Mouse (Mus musculus) kidney, adult 2 months (tissue): ENCODE measurements around the gene Jade2. TPM values are rescaled to one million over a fixed set of nuclear protein-coding genes. Genes with fewer than 3 reads are reported as not detected.
A peak's percentile ranks its signal among the peaks of the same experiment; 100 is the strongest.
"Not testable (repeated sequence)": the region's sequence is repeated elsewhere in the genome, so short reads cannot be mapped to it uniquely, and the experiment has no call there.

Experiments
- DNase-seq: peaks from one replicate; pipeline ENCODE4 v3.0.0; 2021
- H3K27ac ChIP-seq: fragments of 200-500 bp; 2 replicates; pipeline ENCODE4 v1.5.1; 2012; ENCODE audit warnings: low read depth, low read length, control low read depth, inconsistent platforms; ENCODE audit not compliant: insufficient read depth
- H3K27me3 ChIP-seq: fragments of 200-500 bp; replicated peaks from 2 replicates; pipeline ENCODE4 v1.6.1; 2012; ENCODE audit warnings: mild to moderate bottlenecking, moderate library complexity, low read length, inconsistent platforms; ENCODE audit not compliant: control insufficient read depth, insufficient read depth
- H3K36me3 ChIP-seq: fragments of 200-500 bp; 2 replicates; pipeline ENCODE4 v1.6.1; 2012; ENCODE audit warnings: mild to moderate bottlenecking, moderate library complexity, low read length, inconsistent platforms; ENCODE audit not compliant: control insufficient read depth, insufficient read depth
- H3K4me1 ChIP-seq: fragments of 200-500 bp; 2 replicates; pipeline ENCODE4 v1.6.1; 2011; ENCODE audit warnings: low read length; ENCODE audit not compliant: control insufficient read depth, insufficient read depth
- H3K4me3 ChIP-seq: fragments of 200-500 bp; 2 replicates; pipeline ENCODE4 v1.5.1; 2011; ENCODE audit warnings: mild to moderate bottlenecking, low read depth, low read length, control low read depth; ENCODE audit not compliant: insufficient read depth
- CTCF ChIP-seq: fragments of 200-500 bp; conservative IDR thresholded peaks from 2 replicates; pipeline ENCODE4 v1.5.1; 2011; ENCODE audit warnings: low read depth, mild to moderate bottlenecking, control low read depth, low read length, moderate library complexity, mixed read lengths; ENCODE audit not compliant: insufficient read depth, insufficient read length
- POLR2A ChIP-seq: fragments of 200-500 bp; IDR thresholded peaks from one replicate; pipeline ENCODE4 v1.6.1; 2011; ENCODE audit warnings: low read depth, low read length, control low read depth
- WGBS: fragments of 180-500 bp; shearing (Covaris S2); methylation state at CpG from one replicate; pipeline ENCODE4 v1.1.7; 2018; 5-methylcytosine and 5-hydroxymethylcytosine counted together
- polyA plus RNA-seq: library from polyadenylated mRNA; depleted of rRNA; stranded (reverse); fragments of >200 nt; gene quantifications from 2 replicates; pipeline ENCODE4 v1.2.3, GENCODE M21; 2012

Jade2 gene
- polyA plus RNA-seq, 1 experiment, result 13.4 TPM

DNA sequence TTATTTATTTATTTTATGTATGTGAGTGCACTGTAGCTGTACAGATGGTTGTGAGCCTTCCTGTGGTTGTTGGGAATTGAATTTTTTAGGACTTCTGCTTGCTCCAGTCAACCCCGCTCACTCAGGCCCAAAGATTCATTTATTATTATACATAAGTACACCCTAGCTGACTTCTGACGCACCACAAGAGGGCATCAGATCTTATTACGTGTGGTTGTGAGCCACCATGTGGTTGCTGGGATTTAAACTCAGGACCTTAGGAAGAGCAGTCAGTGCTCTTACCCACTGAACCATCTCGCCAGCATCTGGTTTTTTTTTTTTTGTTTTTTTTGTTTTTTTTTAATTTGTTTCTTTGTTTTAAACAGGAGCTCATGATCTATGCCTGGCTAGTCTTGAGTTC lies 67.7 kb downstream of the Jade2 start:
- TF ChIP-seq CTCF, result 0 out of 2 replicates have a peak, but pooled peaks have one; percentile 12

DNA sequence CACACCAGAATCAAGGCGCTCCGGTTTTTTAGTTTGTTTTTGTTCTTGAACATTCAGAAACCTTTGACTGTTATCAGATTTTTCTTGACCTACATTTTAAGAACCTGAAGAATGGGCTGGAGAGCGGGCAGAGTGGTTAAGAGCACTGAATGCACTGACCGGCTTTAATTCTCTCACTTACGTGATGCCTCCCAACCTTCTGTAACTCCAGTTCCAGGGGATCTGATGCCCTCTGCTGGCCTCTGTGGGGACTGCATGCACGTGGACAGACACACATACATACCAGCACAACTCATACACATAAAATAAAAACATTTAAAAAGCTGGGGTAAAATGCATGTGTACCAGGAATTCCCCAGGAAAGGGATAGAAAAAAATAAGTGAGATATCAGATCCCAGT lies 71.5 kb downstream of the Jade2 start:
- no peak overlapping the region for H3K27ac ChIP-seq
- H3K4me1 ChIP-seq, result no peaks in the 10 kb centered on the region
- DNase-seq, result peak; percentile 66
- no peak overlapping the region for H3K4me3 ChIP-seq
- H3K36me3 ChIP-seq, result peaks cover 5% of the 10 kb centered on the region
- 91% methylated on average over 6 of the region's 6 CpGs for WGBS
- TF ChIP-seq CTCF (peak; percentile 75), POLR2A (no peak)
- no peaks in the 10 kb centered on the region for H3K27me3 ChIP-seq

More for the DNA sequence above, 67.7 kb downstream of the Jade2 start:
- H3K4me3 ChIP-seq, H3K27me3 ChIP-seq, DNase-seq, H3K4me1 ChIP-seq, H3K27ac ChIP-seq, H3K36me3 ChIP-seq: not testable (repeated sequence)
- WGBS, result 92% methylated on average over 4 of the region's 4 CpGs

DNA sequence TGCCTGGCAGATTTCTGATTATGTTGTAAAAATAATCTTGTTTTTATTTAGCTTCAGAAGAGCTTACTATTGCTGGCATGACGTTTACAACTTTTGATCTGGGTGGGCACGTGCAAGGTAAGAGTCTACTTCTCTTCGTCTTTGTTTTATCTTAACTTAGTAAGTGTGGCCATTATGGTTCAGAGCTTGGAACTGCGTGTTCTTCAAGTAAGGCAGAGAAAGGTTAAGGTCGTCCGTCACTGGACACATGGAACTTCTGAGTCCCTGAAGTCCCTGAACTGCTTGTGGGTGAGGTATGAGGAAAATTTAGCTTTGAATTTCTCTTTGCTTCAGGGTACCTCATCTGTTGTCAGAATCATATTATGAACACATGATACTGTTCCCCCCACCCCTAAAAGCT lies 74.7 kb downstream of the Jade2 start:
- Histone ChIP-seq H3K4me3 (no peak overlapping the region), H3K4me1 (no peaks in the 10 kb centered on the region), H3K36me3 (peaks cover 3% of the 10 kb centered on the region), H3K27ac (no peak overlapping the region), H3K27me3 (no peaks in the 10 kb centered on the region)
- no peak for DNase-seq
- no peak for TF ChIP-seq CTCF
- TF ChIP-seq POLR2A, result no peak
- 88% methylated on average over 6 of the region's 6 CpGs for WGBS

DNA sequence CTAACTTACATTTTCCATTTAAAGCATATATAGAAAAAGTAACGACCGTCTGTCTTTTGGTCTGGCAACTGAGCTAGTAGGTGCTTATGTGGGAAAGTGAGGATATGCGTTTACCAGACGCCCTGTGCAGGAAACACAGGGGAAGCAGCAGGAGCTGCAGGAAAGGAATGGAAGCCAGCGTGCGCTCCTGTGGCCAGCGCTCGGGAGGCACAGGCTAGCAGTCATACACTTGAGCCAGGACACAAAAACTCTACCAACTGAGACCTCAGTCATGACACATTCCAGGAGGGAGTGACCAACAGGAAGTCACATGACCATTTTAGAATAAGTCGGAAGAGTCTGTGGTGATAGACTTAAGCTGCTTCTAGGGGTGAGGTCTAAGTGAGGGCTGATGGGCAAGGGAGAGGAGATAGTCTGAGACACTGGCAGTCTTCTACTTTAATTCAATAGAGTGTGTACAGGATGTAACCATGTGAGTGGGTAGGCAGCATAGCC lies 76.6 kb downstream of the Jade2 start:
- no peak for DNase-seq
- Histone ChIP-seq H3K4me1 (no peaks in the 10 kb centered on the region), H3K4me3 (no peak overlapping the region), H3K27me3 (no peaks in the 10 kb centered on the region), H3K27ac (no peak overlapping the region), H3K36me3 (peaks cover 2% of the 10 kb centered on the region)
- WGBS, result 80% methylated on average over 9 of the region's 9 CpGs
- TF ChIP-seq POLR2A, result no peak
- no peak for TF ChIP-seq CTCF

DNA sequence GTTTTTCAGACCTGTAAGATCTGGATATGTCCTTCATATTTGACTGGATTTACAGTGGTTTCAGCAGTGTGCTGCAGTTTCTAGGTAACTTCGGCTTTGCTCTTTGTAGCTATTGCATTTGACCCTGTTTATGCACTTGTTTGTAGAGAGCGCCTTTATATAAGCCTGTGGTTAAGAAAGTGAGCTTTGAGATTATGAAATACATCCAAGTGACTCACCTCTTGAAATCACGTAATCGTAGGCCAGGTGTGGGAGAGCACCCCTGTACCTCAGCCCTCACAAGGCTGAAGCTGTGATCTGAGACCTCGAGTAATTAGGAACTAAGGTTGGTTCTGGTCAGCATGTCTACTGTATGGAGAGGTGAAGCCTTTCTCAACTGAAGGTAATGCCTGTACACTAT lies 80.0 kb downstream of the Jade2 start:
- Histone ChIP-seq H3K4me3 (no peak overlapping the region), H3K4me1 (no peaks in the 10 kb centered on the region; the same call in 1 of the 2 replicates), H3K27me3 (no peaks in the 10 kb centered on the region), H3K36me3 (peaks cover 2% of the 10 kb centered on the region), H3K27ac (no peak overlapping the region)
- no peak for DNase-seq
- TF ChIP-seq CTCF (no peak), POLR2A (no peak)
- 90% methylated on average over 5 of the region's 5 CpGs for WGBS

DNA sequence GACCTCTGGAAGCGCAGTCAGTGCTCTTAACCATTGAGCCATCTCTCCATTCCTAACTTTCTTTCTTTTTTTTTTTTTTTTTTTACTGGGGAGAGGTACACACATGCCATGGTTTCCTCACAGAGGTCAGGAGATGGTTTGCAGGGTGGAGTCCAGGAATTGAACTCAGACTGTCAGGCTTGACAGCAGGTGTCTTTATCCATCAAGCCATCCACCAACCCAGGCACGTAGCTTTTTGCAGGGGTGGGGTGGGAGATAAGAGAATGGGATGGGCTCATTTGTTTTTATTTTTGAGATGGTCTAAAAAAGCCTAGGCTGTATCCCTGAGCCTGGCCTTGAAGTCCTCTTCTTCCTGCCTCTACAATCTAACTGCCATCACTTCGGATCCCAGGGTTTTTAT lies 81.9 kb downstream of the Jade2 start:
- Histone ChIP-seq H3K36me3 (no peaks in the 10 kb centered on the region; the same call in none of the 2 replicates), H3K4me3 (no peak overlapping the region), H3K27me3 (no peaks in the 10 kb centered on the region), H3K27ac (no peak overlapping the region), H3K4me1 (no peaks in the 10 kb centered on the region; the same call in 1 of the 2 replicates)
- TF ChIP-seq CTCF (no peak), POLR2A (no peak)
- 93% methylated on average over 3 of the region's 3 CpGs for WGBS
- DNase-seq, result no peak

DNA sequence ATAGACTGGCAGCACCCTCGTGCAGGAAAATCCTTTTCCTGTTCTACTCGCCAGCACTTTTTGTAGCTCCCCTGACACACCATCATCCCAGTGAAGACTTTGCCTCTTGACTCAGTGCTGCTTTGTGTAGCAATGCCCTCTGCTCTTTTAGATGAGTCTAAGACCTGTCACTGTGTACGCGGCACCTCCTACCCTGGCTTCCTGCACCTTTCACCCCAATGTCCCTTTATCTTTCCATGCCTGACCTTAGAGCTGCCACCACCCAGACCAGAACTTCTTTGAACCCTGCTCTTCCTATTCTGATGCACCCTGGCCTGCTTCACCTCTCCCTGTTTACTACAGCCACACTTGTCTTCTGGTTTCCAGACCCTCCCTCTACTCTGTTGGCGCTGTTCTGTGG lies 89.2 kb downstream of the Jade2 start:
- DNase-seq, result peak; percentile 26
- no peaks in the 10 kb centered on the region for H3K27me3 ChIP-seq
- no peak overlapping the region for H3K4me3 ChIP-seq
- H3K4me1 ChIP-seq, result peaks cover 15% of the 10 kb centered on the region
- TF ChIP-seq CTCF (no peak), POLR2A (no peak)
- H3K36me3 ChIP-seq, result no peaks in the 10 kb centered on the region
- peak overlapping the region; percentile 58 for H3K27ac ChIP-seq
- 32% methylated on average over 5 of the region's 5 CpGs for WGBS
